Mouse (Mus musculus) left cerebral cortex, adult 8-10 months (tissue): ENCODE results near the gene Clmn. TPM values are rescaled to one million over a fixed set of nuclear protein-coding genes. Genes with fewer than 3 reads are reported as not detected.

Source experiments
- DNase-seq, 2 experiments: peaks; one replicate each; pipeline ENCODE4 v3.0.0; 2022; ENCODE audit warnings: low spot score in 2 of 2
- total RNA-seq, 4 experiments: library from RNA; stranded (reverse); gene quantifications; 2 replicates each; pipeline ENCODE4 v1.2.4; 2022

Gene Clmn
- total RNA-seq = 10 to 100 TPM; 51.6 to 64.6 (median 61.5) TPM

- peak in 1 of 2 experiments; percentile 45 for DNase-seq
These were observed at the start of gene Clmn for GRCm38 (mm10) chr12:104864439-104865165. Gene Clmn (minus strand): TSS chr12:104865076.

GRCm38 (mm10) chr12:104912990-104913389 is 48.1 kb upstream of the Clmn start:
- DNase-seq = no peak

DNA sequence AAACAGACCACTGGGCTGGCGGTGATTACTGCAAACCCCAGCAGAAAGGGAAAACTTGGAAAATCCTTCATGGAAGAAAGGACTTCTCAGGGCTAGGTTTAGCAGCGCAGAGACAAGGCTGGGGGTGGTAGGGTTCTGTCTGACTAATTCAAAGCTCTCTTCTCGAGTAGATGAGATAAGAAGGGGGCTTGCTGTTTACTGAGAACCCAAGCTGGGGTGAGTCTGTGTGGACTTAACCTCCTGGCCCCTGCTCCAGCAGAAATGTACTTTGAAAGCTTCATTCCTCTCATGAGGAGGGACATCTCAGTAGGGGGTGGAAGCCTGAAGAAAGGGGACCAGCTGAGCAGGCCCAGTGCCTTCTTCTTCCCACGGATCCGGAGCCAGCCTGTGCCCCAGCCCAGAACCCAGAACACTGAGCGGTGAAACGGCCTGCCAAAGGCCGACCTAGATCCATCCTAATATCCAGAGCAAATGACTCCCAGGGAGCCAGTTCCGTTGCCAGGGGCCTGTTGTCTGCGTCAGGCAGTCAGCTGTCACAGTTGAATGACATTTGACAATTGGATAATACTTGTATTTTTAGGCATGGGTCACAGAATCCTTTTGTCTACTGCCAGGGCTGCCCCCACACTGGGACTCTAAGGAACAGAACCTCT is 47.5 kb upstream of the Clmn start:
- peak in 1 of 2 experiments; percentile 77 for DNase-seq

DNA sequence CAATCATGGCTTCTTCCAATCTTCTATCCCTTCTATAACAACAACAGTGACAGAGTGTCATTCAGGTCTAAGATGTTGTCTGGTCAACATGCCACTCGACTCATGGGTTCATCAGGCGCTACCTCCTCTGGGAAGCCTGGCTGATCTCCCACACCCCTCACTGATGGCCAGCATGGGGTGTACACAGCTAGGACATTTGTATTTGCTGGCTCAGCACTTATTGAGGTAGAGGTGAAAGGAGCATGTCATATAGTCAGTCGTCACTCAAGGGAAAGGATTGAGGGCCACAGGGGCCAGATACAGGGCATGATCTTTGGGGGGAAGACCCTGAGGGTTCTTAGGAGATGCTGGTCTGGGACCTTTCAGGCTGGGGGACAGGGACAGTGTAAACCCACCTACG is 44.9 kb upstream of the Clmn start:
- no peak for DNase-seq

DNA sequence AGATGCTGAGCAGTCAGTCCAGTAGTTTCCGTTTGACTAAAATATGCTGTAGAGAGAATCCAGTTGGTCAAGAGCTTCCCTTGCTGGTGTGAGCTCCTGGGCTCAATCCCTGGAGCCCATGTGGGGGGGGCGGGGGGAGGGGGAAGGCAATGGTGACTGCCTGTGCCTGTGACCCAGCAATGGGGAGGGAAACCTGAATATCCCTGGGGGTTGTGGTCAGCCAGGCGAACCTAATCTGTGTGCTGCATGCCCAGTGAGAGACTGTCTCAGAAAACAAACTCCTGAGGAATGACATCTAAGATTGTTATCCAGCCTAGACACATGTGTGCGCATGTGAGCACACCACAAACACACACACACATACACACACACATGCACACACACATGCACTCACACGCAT is 44.1 kb upstream of the Clmn start:
- DNase-seq = no peak

- DNase-seq = no peak
These were observed 43.3 kb upstream of the Clmn start for GRCm38 (mm10) chr12:104908024-104908781.

DNA sequence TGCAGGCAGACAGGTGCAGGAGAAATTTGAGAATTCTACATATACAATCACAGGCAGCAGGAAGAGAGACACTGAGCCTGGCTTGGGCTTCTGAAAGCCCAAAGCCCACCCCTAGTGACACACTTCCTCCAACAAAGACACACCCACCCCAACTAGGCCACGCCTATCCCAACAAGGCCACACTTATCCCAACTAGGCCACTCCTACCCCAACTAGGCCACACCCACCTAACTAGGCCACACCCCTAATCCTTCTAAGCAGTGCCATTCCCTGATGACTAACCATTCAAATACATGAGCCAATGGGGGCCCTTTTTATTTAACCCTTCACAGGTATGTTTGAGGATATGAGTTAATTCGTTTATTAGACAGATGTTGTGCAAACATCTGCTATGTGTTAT is 42.3 kb upstream of the Clmn start:
- no peak for DNase-seq

DNA sequence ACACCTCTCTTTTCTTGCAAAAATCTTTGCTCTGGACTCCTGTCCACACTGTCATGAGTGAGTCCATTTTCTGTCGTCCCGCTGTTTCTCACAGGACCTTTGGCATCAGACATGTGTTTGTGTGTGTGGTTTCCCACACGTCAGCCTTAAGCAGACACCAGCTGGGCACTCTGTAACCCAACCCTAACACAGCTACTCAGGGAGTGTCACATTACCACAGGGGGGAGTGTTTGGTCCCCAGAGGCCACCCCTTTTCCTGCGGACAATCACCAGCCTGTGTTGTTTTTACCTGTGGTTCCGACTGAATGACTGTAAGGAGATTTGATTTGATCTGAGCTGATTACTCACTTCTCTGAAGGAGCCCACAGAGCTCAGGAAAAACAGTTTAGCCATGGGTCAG is 39.3 kb upstream of the Clmn start:
- no peak for DNase-seq

GRCm38 (mm10) chr12:104902392-104903053 is 37.6 kb upstream of the Clmn start:
- no peak for DNase-seq

- no peak for DNase-seq
These were observed 36.4 kb upstream of the Clmn start for GRCm38 (mm10) chr12:104901320-104901719.

GRCm38 (mm10) chr12:104899835-104900234 is 35.0 kb upstream of the Clmn start:
- no peak for DNase-seq

- no peak for DNase-seq
These were observed 34.3 kb upstream of the Clmn start for GRCm38 (mm10) chr12:104899161-104899560.

DNA sequence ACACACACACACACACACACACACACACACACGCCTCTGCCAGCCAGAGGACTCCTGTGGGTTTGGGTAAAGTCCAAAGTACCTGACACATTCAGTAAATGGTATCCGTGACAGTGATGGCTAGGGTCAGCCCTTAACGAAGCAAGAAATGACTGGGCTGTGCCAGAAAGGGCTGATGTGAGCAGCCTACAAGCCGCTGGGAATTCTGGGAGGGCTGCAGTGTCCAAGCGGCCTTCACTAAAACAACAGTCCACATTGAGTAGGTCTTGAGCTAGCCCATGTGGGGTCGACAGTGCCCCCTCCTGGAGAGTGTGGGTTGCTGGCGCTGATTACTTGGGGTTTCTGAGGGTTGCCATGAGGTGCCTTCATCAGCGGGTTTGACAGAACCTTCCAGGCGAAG is 33.8 kb upstream of the Clmn start:
- DNase-seq = no peak

- DNase-seq = no peak
These were observed 32.3 kb upstream of the Clmn start for GRCm38 (mm10) chr12:104897051-104897618.

GRCm38 (mm10) chr12:104896640-104897039 is 31.8 kb upstream of the Clmn start:
- peak in 1 of 2 experiments; percentile 47 for DNase-seq

GRCm38 (mm10) chr12:104892245-104892644 is 27.4 kb upstream of the Clmn start:
- DNase-seq = no peak

GRCm38 (mm10) chr12:104890066-104890465 is 25.2 kb upstream of the Clmn start:
- DNase-seq = no peak

DNA sequence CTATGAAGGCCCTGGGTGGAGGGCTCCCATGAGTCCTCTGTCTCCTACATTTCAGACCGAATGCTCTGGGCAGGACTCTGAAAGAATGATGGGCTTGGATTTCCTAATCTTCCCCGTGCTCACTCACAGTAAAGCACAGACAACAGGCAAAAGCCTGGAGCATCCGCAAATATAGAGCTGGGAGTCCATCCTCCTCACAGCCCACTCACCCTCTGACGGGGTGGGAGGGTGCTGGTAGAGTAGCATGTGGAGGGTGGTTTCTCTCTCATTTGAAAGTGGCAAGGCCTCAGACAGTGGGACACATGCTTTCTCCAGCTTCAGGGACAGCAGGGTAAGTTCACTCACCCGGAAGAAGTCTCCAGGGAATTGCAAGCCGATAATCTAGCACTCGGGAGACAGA is 21.2 kb upstream of the Clmn start:
- DNase-seq = peak in 1 of 2 experiments; percentile 19

- DNase-seq = no peak
These were observed 17.7 kb upstream of the Clmn start for GRCm38 (mm10) chr12:104882533-104882932.

- no peak for DNase-seq
These were observed 17.2 kb upstream of the Clmn start for GRCm38 (mm10) chr12:104882061-104882460.

- DNase-seq = no peak
These were observed 16.7 kb upstream of the Clmn start for GRCm38 (mm10) chr12:104881518-104882060.
